Mouse (Mus musculus): ENCODE data around the gene Khsrp. TPM values are rescaled to one million over a fixed set of nuclear protein-coding genes. Genes with fewer than 3 reads are reported as not detected.

Gene Khsrp
- total RNA-seq, 2 experiments from 2014 or later, result 115 to 120 TPM

GRCm38 (mm10) chr17:56974708-56975240 lies 56.5 kb downstream of the Khsrp start:
- Histone ChIP-seq H3K27ac (no peak overlapping the region), H3K4me3 (no peak overlapping the region)
- TF ChIP-seq CTCF (conservative IDR thresholded peaks at IDR 0.05), result no peak
- DNase-seq (ENCODE audit: low spot score in 2 of 2), result no peak

DNA sequence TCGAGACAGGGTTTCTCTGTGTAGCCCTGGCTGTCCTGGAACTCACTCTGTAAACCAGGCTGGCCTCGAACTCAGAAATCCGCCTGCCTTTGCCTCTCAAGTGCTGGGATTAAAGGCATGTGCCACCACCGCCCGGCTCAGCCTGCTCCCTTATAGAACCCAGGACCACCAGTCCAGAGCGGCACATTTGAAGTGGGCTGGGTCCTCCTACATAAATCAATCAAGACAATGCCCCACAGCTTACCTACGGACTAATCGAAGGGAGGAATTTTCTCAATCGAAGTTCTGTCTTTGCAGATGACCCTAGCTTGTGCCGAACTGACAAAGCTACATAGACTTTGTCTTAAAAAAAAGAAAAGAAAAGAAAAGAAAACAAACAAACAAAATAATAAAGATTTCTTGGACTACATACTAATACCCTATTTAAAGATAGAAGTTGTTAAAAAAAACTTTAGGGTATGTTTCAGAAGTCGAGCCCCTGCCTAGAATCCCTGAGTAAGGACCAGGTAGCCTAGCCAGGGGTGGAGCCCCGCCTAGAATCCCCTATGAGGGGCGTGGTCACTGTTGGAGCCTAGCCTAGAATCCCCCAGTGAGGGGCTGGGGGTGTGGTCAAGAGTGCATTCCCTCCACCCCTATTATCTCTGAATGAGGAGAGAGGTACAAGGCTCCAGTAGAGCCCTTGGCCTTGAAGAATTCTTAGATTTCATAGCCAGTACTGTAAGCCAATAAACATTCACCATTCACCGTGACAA lies 57.2 kb downstream of the Khsrp start:
- Histone ChIP-seq H3K4me3 (no peak overlapping the region), H3K27ac (no peak overlapping the region)
- TF ChIP-seq CTCF (conservative IDR thresholded peaks at IDR 0.05), result no peak
- DNase-seq (ENCODE audit: low spot score in 2 of 2), result no peak

Other genes with a start within 250 kb of the Khsrp start
- 1 to 10 TPM; 5.4 to 6.4 TPM for gene Rfx2, start 200.5 kb downstream of the Khsrp start, total RNA-seq (2021)
- not detected for gene Acsbg2, start 157.1 kb downstream of the Khsrp start, total RNA-seq (2021)
- under 1 TPM; 0.13 to 0.22 TPM for gene 1700061G19Rik, start 156.0 kb downstream of the Khsrp start, total RNA-seq (2021)
- 10 to 100 TPM; 81.0 to 87.5 TPM for gene Mllt1, start 96.1 kb downstream of the Khsrp start, total RNA-seq (2021)
- gene Acer1, start 49.4 kb downstream of the Khsrp start, total RNA-seq (2021), result not detected
- 10 to 100 TPM; 70.3 to 71.1 TPM for gene Clpp, start 41.2 kb downstream of the Khsrp start, total RNA-seq (2021)
- gene Alkbh7, start 34.2 kb downstream of the Khsrp start, total RNA-seq (2021), result 10 to 100 TPM; 23.9 to 24.0 TPM
- not detected for gene Pspn, start 31.5 kb downstream of the Khsrp start, total RNA-seq (2021)
- gene Gtf2f1, start 20.2 kb downstream of the Khsrp start, total RNA-seq (2021), result 10 to 100 TPM; 61.2 to 63.2 TPM
- under 1 TPM in 1 of 2 experiments, not detected in 1; 0.64 TPM for gene Gm17949, start 20.1 kb downstream of the Khsrp start, total RNA-seq (2021)
- gene Slc25a41, start 10.1 kb upstream of the Khsrp start, total RNA-seq (2021), result not detected
- under 1 TPM in 1 of 2 experiments, not detected in 1; 0.64 TPM for gene Crb3, start 27.6 kb upstream of the Khsrp start, total RNA-seq (2021)
- gene Slc25a23, start 28.3 kb upstream of the Khsrp start, total RNA-seq (2021), result 100 to 1,000 TPM; 373 to 393 TPM
- 1 to 10 TPM; 1.4 to 2.0 TPM for gene Dennd1c, start 47.0 kb upstream of the Khsrp start, total RNA-seq (2021)
- gene Tubb4a, start 56.3 kb upstream of the Khsrp start, total RNA-seq (2021), result 100 to 1,000 TPM; 558 TPM
- gene Tnfsf9, start 73.8 kb upstream of the Khsrp start, total RNA-seq (2021), result under 1 TPM; 0.37 to 0.38 TPM
- gene Cd70, start 118.3 kb upstream of the Khsrp start, total RNA-seq (2021), result not detected
- gene Tnfsf14, start 162.7 kb upstream of the Khsrp start, total RNA-seq (2021), result not detected
- under 1 TPM; 0.97 to 0.98 TPM for gene C3, start 196.6 kb upstream of the Khsrp start, total RNA-seq (2021)
- 10 to 100 TPM; 24.0 to 24.8 TPM for gene Gpr108, start 216.9 kb upstream of the Khsrp start, total RNA-seq (2021)
- gene Trip10, start 217.9 kb upstream of the Khsrp start, total RNA-seq (2021), result 1 to 10 TPM; 8.2 to 9.8 TPM
- 1 to 10 TPM; 2.8 to 3.2 TPM for gene Vav1, start 247.6 kb upstream of the Khsrp start, total RNA-seq (2021)